Mouse (Mus musculus) adrenal gland (tissue): Measurements from ENCODE around the gene Cfh.
"Not testable (repeated sequence)": the region's sequence is repeated elsewhere in the genome, so short reads cannot be mapped to it uniquely, and the experiment has no call there.

ENCODE experiments used
- intact Hi-C: fragments of 180-260 bp; cut with DNase I; formaldehyde crosslinking; loops from one replicate; pipeline ENCODE4 v1.15.1; 2025
- long read RNA-seq, 2 experiments: library from polyadenylated mRNA; unstranded; transcript quantifications; one replicate each; pipeline ENCODE4 v2.0.0; 2020; ENCODE audit warnings: borderline replicate concordance in 1 of 2; ENCODE audit not compliant: insufficient replicate concordance in 1 of 2

Gene Cfh
- long read RNA-seq, experiment 1, full-length matches to known transcripts, result 8 of 34 reads
- long read RNA-seq, experiment 1, partial matches to known transcripts, result 20 of 34 reads
- long read RNA-seq, experiment 1, other reads (novel, unspliced or antisense), result 6 of 34 reads
- long read RNA-seq, experiment 2, full-length matches to known transcripts, result 7 of 47 reads
- long read RNA-seq, experiment 2, partial matches to known transcripts, result 31 of 47 reads
- long read RNA-seq, experiment 2, other reads (novel, unspliced or antisense), result 9 of 47 reads

- intact Hi-C loops, result not testable (repeated sequence)
These were observed at the start of gene Cfh for GRCm38 (mm10) chr1:140183664-140184063. Gene Cfh, minus strand, starts transcription at chr1:140183764.

- intact Hi-C loops, result no loop called here
These were observed 43.1 kb upstream of the Cfh start for GRCm38 (mm10) chr1:140226673-140227072.

GRCm38 (mm10) chr1:140225221-140225620 is 41.7 kb upstream of the Cfh start:
- intact Hi-C loops, result no loop called here

DNA sequence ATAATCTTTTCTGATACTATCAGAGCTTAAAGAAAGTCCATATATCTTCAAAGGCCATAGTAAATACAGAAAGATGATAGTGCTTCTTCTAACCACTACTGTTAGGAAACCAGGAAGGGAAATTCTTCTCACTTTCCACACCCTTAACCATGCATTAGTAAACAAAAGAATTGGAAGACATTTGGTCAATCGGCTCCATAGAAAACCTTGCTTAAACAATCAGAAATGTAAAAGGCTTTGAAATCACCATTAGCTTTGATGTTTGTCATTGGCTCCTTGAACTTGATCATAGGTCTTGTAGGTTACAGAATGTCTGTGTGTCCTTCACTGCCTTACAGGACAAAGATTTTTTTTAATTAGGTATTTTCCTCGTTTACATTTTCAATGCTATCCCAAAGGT is 21.8 kb upstream of the Cfh start:
- intact Hi-C loops, result no loop called here

GRCm38 (mm10) chr1:140188500-140188899 is 4.9 kb upstream of the Cfh start:
- intact Hi-C loops, result not testable (repeated sequence)

- intact Hi-C loops, result no loop called here
These were observed 356 bp downstream of the Cfh start for GRCm38 (mm10) chr1:140183208-140183607.

DNA sequence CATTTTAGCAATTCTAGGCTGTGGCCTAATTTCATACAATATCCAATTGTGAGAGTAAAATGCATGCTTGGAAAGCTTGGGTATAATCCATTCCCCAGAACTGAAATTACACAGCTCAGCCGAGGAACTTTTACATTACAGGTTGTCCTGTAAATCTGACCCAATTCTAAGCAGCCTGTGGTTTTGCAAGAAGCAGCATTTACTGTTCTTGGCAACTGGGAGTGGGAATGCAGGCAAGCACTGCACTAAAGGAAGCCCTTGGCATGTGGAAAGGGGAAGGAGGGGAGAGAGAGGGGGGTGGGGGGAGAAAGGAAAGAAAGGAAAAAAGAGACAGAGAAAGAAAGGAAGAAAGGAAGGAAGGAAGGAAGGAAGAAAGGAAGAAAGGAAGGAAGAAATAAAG is 3.4 kb downstream of the Cfh start:
- intact Hi-C loops, result no loop called here

GRCm38 (mm10) chr1:140175442-140175841 is 8.1 kb downstream of the Cfh start:
- intact Hi-C loops, result no loop called here

DNA sequence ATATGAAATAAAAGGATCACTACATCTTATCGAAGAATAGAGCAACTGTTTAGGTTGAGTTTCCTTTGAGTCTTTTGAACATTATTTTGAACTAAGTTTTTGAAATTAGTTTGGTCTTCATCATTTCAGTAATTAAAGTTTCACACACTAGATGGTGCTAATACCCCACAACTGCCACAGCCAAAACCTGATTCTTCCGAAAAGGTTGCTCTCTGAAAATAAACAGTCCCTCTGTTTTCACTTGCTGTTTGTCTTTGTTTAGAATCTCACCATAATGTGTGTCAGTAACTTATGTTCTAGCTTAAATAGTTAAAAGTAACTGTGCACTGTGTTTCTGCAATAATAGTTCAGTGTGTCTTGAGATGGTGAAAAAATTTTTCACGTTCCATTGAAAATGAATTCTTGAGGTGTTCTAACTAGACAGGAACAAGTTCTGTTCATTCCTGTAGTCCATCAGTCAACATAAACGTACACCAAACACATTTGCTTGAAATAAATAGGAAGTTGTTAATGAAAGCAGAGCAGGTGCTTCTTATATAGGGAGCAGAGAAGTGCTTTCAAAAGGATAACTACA is 11.9 kb downstream of the Cfh start:
- intact Hi-C loops, result loop anchor here (1.0 to 5.0 kb wide), 2 partner anchors 360 to 491 kb away; no protein-coding TSS in a partner anchor

- intact Hi-C loops, result no loop called here
These were observed 24.6 kb downstream of the Cfh start for GRCm38 (mm10) chr1:140158970-140159369.

DNA sequence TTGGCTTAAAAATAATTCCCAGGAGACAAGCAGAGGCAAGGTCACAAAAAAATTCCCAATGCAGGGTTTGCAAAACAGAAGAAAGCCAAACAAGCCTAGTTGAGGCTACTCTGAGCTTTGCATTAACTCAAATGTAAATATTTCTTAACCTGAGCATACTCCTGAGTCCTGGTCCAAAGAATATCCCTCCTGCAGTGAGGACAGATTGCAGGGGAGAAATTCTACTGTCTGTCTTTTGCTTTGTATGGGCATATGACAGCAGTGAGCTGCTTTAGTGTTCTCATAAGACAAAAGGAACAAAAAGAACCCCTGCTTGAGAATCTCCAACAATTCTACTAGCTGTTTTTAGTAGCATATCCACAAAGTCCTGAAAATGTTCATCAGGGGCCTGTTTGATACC is 114.1 kb downstream of the Cfh start:
- intact Hi-C loops, result no loop called here
